Mouse (Mus musculus) frontal cortex, adult (tissue): ENCODE measurements at regions not wholly inside any gene's neighbourhood (a gene's known extent, or its start where the extent isn't known, plus 50 kb on each side); places are given as distances from the start of the nearest gene placed in this dataset.
"Not testable (repeated sequence)": the region's sequence is repeated elsewhere in the genome, so short reads cannot be mapped to it uniquely, and the experiment has no call there.

Experiments used
- ATAC-seq: cut with Nextera tagmentation; 2 replicates; pipeline ENCODE4 v1.9.2; 2017; ENCODE audit warnings: mild to moderate bottlenecking, moderate library complexity, mixed read lengths; ENCODE audit not compliant: low TSS enrichment

DNA sequence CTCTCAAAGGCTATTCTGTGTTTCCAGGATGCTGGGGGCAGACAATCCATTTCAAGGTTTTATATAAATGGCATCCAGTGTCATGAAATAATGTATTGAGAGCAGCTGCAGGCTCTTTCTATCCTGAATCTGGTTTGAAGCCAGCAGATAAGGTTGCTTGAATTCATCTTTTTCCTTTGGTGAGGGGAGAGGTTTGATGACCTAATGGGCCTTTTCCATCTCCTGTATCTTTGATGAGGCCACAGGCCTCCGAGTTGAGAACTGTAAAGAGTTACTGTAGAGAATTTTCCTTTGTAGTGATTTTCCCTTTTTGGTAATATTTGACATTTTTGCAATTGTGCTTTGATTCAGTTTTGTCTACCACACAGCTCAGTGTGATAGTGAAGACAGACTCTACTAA lies 458.8 kb upstream of the 1700008P02Rik start:
- ATAC-seq: no peak

DNA sequence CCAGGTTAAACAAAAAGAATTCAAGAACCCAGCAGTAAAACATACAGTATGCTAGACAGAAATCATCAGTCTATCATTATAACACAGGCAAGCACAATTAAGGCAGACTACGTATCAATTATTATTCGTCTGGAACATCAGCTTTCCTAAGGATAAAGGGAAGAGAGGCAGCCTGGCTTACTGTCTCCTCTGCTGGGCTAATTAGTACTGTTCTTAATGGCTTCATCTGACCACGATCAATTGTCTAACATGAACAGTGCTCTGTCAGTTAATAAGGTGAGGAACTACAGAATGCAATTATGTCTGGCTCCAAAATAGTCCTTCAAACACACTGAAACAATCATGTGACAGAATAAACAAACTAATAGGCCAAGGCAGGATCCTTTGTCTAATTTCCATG lies 456.6 kb upstream of the 1700008P02Rik start:
- ATAC-seq: no peak

DNA sequence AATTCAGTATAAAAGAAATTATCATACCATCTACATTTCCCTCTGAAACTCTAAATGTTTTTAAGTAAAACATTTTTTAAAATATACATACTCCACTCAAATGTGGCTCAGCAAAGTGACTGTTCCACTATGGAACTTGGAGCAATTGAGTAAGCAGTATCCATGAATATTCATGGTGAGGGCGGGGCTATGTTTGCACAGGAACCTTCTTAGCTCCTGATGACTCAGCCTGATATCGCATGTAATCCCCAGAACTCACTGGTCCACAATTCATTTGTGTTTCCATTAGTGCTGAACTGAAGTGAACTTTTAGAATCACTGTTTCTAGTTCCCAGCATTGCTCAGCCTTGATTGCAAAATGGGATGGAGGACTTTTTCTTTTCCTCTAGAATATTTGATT lies 454.2 kb upstream of the 1700008P02Rik start:
- ATAC-seq: no peak

DNA sequence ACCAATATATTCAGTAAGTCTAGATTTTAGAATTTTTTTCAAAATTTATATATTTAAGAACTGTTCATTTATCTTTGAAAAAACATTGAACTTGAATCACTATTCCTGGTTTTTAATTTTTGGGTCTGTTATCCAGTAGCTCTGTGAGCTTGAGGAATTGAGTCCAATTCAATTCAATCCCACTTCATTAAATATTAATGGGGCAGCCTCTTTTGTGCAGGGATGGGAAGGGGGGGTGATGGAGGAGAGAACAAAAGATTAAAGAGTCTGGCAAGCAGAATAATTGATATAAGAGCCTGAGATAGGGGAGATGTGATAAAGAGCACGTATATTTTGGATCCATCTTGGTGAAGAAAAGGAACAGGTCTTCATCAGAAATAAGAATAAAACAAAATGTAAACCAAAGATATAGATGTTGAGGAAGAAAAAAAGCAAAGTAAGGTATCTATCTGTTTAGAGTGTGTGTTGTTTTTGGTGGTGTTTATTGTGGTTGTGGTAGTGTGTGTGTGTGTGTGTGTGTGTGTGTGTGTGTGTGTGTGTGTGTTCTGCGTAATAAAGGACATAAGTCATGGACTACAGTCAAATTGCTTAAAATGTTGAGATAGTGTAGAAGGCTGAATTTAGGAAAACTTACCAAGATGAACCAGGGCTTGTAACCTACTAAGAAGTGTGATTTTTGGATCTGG lies 421.3 kb upstream of the 1700008P02Rik start:
- no peak for ATAC-seq

DNA sequence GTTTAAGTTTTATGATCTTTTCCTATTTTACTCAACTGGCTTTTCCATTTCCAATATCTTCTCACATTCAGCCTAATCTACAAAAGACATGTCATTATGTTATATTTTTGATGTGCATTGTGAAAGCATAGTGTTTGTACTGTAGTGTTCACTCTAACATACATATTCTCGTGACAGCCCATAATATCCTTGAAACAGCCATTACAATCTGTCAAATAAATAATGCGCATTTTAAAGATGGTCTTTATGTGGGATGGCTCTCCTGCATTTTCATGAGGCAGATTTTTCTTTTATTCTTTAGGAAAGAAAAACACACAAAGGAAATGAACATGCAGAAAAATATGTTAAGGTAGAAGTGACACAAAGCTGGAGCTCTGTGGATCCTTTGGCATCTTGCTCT lies 415.6 kb upstream of the 1700008P02Rik start:
- no peak for ATAC-seq

DNA sequence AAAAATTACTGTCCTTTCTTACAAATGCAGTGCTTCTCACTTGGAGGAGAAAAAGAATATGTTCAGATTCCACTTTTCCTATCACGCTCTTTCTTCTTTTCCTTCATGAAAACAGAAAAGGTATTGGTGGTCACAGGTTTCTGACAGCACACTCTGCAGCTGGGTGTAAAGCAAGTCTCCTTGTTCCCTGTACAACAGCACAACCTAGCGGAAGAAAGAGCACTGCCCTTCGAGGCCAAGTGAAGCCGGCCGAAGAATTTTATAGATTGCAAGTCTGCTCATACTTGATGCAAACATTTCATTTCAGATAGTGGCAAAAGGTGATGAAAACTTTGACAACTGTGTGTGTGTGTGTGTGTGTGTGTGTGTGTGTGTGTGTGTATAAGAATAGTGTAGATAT lies 407.6 kb upstream of the 1700008P02Rik start:
- ATAC-seq: peak; percentile 97

DNA sequence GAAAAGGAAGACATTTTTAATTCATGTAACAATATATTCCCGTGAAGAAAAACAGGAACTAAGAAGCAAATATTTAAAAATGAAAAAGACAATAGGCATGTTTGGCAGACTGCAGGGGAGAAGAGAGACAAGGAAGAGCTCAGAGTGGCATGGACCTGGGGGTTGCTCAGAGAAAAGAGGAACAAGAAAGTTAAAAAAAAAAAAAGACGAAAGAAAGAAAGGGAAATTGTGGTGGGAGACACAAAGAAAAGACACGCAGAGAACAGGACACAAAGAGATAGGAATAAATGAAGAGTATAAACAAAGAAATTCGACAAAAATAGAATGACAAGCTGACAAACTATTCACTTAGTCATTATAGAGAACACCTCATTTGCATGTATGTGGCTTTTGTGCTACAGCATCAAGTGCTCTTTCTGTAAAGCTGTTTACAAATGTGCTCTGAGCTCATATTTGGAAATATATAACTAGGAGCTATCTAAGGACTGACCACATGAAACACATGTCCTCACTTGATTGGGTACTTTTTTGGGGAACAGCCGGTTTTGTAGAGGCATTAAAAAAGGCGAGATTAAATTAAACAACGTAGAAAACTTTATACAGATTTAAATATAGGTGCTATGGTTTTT lies 394.2 kb upstream of the 1700008P02Rik start:
- ATAC-seq: no peak

DNA sequence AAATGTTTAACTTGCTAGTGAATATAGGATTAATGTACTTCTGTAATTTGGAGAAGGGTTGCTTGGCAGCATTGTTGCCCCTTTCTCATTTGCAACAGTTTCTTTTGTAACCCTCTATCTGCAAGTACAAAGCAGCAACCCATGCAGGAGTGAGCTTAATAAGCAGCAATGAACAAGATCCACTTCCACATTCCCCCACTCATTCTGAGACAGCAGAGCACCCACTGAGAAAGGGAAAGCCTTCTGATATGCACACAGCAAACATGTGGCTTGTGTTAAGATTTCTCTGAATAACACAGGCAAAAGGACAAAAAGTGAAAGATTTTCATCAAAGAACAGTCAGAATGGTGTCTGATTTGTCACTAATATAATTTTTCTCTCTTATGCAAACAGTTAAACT lies 393.3 kb upstream of the 1700008P02Rik start:
- no peak for ATAC-seq

DNA sequence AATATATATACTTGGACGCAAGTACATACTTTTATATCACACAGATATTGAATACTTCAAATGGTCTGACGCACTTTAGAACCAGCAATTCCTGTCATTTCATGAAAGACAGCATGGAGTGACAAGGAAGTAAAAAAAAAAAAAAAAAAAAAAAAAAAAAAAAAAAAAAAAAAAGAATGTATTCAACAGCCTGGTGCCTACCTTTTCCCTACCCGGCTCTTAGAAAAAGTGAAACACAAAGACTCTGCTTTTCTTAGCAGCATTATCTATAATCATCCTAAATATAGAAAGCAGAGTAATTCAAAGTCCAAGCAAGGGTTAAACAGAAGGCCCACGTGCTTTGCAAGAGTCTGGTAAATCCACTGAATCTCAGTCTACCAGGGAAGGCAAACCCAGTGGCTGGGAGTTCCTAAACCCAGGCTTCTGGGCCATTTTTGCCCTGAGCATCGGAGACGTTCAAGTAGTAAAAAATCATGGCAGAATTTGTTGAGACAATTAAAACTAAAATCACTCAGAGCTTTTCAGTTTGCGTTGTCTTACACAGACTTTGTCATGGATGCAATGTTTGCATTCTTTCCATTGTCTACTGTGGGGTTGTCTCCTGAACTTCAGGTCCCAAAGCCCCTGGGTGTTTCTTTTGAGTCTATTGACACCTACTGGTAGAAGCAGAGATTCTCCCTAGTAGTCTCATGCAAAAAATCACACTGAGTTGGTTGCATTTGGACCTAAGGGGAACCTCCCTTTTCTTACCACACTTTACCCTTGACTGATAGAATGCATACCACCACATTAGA lies 390.2 kb upstream of the 1700008P02Rik start:
- peak; percentile 77 for ATAC-seq

DNA sequence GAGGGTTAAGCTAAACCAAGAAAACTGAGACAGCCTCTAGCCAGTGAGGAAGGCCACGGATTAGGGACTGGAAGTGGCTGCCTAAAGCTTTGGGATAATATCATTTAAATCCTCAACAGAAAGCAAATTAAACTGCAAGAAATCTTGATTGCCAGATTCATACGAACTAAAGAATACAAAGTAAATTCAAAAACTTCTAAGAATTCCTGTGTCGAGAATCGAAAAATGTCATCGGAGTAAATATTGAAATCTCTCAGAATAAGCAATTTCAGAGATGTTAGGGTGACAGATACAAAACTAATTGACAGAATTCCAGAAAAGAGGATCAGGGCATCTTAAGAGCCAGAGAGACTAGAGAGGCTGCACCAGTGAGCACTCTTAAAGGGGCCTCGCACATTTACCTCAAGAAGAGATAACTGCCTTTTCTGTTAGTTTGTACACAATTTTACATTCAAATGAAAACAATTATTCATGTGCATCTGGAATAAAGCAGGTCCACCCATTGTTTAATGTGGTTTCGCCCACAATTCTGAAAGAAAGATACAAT lies 388.5 kb upstream of the 1700008P02Rik start:
- no peak for ATAC-seq

DNA sequence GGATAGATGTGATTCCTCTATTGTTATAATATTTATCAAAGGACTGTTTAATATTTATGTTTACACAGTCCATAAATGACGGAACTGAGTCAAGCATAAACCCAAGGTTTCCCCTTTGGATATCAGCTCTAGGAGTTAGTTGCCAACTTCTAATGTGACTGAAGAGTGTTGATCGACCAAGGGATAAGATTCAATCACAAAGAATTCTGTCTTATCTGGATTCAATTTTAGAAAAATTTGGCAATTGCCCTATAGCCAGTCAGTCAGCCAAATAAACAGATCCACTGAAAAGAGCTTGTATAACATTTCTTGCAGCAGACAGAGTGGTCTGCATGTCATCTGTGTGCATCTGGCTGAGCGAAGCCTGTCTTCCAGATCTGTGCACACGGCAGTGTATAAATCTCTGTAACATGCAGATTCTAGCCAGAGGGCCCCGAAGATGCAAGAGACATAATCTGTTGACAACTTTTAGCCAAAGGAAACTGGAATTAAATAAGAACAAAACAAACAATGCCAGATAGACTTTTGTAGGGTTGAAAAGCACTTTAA lies 387.6 kb upstream of the 1700008P02Rik start:
- ATAC-seq: no peak

DNA sequence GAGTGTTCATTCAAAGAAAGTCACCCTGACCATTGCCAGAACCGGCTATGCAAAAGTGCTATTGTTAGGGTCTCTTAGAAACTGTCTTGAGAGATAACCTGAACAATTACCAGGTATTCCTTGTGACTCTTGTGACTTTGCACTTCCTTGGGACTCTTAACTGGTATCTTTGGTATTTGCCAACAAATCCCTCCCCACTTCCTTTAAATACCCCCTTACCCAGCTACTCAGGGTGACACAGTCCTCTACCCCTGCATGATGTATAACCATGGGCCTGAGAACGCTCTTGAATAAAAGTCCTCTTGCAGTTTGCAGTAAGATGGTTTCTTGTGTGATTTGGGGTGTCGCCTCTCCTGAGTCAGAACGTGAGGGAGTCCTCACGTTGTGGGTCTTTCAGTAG lies 371.5 kb upstream of the 1700008P02Rik start:
- not testable (repeated sequence) for ATAC-seq

DNA sequence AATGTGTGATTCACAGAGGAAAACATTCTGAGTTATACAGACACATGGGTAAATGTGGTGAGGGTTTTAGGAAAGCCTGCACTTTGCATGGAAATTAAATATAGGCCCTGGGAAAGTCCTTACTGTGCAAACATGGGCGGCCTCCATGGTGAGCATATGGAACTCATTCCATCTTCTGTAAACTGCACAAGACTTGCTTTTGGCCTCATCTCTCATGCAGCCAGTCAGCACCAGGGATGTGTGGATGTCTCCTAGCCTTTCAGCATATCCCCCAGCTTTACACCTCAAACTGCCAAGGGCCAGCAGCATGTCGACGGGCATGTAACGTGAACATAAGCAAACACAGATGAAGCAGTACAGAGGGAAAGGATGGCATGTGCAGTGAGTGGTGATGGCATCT lies 364.7 kb upstream of the 1700008P02Rik start:
- no peak for ATAC-seq

DNA sequence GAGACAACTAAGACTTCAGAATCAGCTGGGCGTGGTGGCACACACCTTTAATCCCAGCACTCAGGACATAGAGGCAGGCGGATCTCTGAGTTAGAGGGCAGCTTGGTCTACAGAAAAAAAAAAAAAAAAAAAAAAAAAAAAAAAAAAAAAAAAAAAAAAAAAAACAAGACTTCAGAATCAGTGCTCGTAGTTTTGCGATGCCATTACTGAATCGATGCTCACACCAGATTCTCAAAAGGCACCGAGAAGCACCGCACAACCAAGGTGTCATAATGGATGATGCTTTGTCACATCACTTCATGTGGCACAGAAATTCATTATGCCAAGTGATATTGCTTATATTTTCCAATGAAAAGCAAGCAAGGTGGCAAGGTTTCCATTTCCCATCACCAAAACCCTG lies 337.4 kb upstream of the 1700008P02Rik start:
- no peak for ATAC-seq

DNA sequence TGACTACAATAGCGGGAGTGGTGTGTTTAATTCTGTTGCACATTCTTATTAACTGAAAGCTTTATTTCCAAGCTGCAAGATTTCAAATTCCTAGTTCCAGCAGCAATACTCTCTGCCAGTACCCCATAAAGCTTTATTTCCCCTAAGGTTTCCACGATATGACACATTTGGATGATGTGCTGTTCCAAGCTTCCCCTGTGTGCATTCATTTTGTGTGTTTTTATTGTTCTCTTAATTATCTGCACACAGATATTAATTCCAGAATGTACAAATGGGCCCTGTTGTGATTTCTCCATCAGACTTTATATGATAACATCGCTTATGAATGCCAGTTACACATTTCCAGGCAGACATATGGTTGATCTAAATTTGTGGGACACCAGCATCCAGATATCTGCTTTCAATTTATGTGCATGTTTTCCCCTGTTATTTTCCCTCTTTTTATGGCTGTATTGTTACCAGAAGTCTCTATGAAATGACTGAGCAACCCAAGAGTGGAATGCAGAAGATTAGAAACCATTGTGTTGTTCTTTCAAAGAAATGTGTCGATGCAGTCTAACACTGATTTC lies 312.4 kb upstream of the 1700008P02Rik start:
- no peak for ATAC-seq

DNA sequence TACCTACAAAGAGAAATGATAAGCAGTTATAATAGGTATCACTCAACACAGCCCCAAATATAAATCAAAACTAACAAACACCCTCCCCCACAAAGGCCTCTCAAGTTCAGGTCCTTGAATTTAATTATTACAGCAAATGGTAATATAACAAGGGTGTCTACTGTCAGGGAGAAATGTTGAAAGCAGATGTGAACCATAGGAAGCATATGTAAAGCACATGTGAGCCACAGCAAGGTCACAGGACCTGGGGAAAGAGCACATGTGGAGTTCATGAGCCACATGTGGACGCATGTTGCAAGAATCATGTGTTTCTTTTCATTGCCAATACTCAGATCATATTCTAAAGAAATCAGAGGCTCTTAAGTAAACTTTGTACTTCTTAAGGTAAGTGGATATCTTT lies 306.5 kb upstream of the 1700008P02Rik start:
- no peak for ATAC-seq

DNA sequence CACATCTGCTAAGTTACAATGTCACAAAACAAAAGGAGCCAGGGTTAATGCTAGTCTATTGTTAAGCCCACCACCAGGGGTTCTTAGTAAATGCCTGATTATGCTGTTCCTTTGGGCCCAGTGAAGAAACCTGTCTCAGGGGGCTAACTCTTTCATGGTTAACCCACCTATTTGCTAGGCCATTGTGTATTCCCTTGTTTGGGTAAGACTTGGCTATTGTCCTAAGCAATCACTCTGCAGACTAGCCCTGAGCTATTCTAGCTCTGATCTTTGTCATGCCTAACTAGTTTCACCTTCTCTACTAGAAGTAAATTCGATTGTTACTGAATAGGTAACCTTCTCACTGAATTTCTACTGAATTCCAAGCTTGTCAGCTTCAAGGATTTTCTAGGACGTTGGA lies 302.4 kb upstream of the 1700008P02Rik start:
- ATAC-seq: not testable (repeated sequence)

DNA sequence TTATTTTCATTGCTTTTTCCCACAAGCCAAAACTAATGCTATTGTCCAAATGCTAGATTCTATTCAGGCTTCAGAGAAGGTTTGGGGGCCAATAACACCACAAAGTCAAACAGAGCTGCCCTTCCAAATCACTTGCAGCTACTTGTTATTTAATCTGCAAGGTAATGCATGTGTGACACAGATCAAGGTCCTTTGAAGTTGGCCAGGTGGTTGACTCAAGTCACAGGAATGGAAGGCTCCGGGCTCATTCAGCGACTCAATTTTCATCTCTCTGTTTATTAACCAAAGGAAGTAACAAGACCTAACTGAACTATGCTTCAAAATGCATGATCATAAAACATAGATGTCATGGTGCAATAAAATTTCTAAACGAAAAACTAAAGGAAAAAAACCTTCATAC lies 300.0 kb upstream of the 1700008P02Rik start:
- ATAC-seq: no peak

DNA sequence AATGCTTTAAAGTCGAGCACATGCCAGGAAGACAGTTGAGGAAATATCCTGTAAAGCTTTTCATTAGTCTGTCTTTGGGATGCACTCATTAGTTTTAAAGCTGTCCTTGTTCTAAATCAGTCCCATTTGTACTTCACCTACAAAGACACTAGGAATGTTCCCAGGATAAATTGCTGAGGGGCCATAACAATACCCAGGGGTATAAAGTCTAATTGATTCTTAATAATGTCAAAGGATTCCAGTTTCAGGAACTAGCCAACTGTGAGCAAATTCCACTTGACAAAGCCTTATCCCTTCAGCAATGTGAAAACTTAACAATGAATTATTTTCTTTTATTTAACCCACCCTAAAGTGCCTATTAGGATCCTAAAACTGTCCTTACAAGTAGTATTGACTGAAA lies 267.7 kb upstream of the 1700008P02Rik start:
- ATAC-seq: no peak

DNA sequence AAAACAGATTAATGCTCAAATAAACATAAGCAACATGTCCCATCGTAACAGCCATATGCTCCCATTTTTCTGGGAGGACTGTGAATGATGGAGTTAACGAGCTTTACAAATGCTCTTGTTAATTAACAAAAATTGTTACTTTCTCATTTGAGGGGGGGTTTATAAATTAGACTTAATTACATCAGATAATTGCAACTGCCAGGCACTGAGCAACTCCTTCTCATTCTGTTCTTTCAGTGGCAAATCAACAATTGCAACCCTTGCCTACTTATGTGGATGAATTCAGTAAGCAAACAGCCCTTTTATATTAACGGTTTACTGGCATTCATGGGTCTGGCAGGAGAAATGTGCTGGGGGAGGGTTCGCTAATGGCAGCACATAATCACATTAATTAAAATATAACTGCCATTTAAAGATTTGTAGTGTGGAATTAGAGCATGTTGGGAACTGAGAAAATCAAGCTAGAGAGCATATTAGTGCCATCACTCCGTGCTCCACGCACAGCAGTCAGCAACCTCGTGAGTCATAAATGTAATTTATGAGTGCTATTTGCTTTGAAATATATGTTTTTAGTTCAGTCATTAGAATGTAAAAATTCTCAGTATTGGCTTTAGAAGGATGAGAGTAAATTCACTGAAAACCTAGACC lies 266.9 kb upstream of the 1700008P02Rik start:
- ATAC-seq: no peak

DNA sequence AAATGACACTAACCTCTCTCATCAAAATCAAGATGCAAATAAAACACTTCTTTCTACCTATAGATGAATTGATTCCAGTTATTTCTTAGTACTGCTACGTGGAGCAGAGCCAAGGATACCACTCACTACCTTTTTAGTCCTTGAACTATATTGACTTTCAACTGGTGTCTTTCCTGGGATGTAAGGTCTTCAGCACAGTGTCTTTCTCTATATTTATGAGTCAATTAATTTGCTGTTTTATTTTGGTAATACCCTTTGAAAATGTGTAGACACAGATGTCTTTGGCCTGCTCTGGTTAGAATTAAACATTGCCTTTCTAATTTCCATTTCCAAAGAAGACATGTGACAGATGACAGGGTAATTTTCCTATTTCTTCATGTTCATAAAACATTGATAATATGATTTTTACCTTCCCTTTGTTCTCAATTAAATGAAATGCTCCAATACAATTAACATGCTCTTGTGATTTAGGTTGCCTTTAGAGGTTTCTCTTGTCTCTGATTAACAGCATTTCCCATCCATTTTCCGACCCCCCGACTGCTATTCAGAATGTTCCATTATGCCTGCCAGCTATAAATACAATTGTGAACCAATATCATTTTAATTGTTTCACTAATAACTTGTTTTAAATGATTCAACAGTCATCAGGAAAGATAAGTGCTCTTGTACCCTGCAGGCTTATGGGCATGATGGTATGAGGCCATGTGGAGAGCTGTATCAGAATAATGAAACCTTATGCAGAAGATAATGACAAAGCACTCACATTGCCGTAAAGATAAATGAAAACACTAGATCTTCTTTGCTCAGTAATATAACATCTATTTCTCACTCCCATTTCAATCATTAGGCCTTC lies 266.2 kb upstream of the 1700008P02Rik start:
- ATAC-seq: no peak
